Mouse (Mus musculus): ENCODE data around the gene B3gat1. TPM values are rescaled to one million over a fixed set of nuclear protein-coding genes. Genes with fewer than 3 reads are reported as not detected.
A peak's percentile ranks its signal among the peaks of the same experiment; 100 is the strongest.

Gene B3gat1
- polyA plus RNA-seq (2012; rRNA removed) (0.01 and 0.15 TPM in 2 replicates), polyA plus RNA-seq (2014; fragmentation: Nextera tagmentation; extraction: Ambion mirVana) (not detected in 2 replicates)

- no peak within 1 kb of the TSS for H3K9ac ChIP-seq (replicated peaks)
- H3K4me1 ChIP-seq (replicated peaks; ENCODE audit: control insufficient read depth in 2 of 2, insufficient read depth in 2 of 2, low read length in 1 of 2), result no peaks in the 10 kb centered on the region
- peak within 1 kb of the TSS in 1 of 2 experiments; percentile 8; a peak in 1 of 4 replicates for H3K4me3 ChIP-seq (ENCODE audit: insufficient read depth in 1 of 2, low read depth in 2 of 2, low read length in 2 of 2)
- H3K27ac ChIP-seq, result no peak within 1 kb of the TSS
- WGBS (ENCODE audit: insufficient replicate concordance), result 2% methylated on average over 37 of the region's 65 CpGs
- TF ChIP-seq EP300 (IDR thresholded peaks at IDR 0.05; ENCODE audit: low read depth) (no peak), CTCF (IDR thresholded peaks at IDR 0.05; ENCODE audit: low read depth) (no peak)
- DNase-seq (ENCODE audit: low read depth in 3 of 3, low spot score in 3 of 3) (no peak), ATAC-seq (ENCODE audit: insufficient read depth) (no peak)
- no peaks in the 10 kb centered on the region for H3K9me3 ChIP-seq (ENCODE audit: control insufficient read depth, low read length)
- H3K36me3 ChIP-seq (replicated peaks; ENCODE audit: control insufficient read depth, insufficient read depth, low read depth), result no peaks in the 10 kb centered on the region
- H3K27me3 ChIP-seq (ENCODE audit: control insufficient read depth, insufficient read depth, low read length), result peaks cover 17% of the 10 kb centered on the region
- 0 out of 2 replicates have a peak within 1 kb of the TSS, but pooled peaks have one; percentile 8 for H3K4me2 ChIP-seq (ENCODE audit: low read depth)
These were observed at the start of gene B3gat1 for GRCm38 (mm10) chr9:26733206-26733891. TSS of gene B3gat1 (plus strand) at chr9:26733728.

DNA sequence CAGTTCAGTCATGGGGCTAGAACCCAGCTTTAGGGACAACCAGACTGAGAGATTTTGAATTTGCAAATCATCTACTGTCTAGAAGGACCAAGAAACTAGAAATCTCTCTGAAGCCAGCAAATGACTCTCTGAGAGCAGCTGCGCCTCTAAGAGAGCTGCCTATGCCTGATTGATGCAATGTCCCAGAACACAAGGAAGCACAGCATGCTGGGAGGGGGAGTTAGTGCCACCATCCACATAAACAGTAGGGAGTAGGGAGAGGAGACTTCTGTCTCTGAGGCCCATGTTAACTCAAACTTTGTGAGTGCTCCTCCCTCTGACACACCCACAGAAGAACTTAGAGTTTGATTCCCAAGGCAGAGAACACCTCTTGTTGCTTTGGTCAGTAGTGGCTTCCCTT is 44.4 kb upstream of the B3gat1 start:
- H3K27me3 ChIP-seq (ENCODE audit: control insufficient read depth, insufficient read depth, low read length), result no peaks in the 10 kb centered on the region
- 54% methylated on average over 1 of the region's 1 CpGs for WGBS (ENCODE audit: insufficient replicate concordance)
- TF ChIP-seq EP300 (IDR thresholded peaks at IDR 0.05; ENCODE audit: low read depth), result no peak
- no peak for TF ChIP-seq CTCF (IDR thresholded peaks at IDR 0.05; ENCODE audit: low read depth)
- no peaks in the 10 kb centered on the region for H3K9me3 ChIP-seq (ENCODE audit: control insufficient read depth, low read length)
- no peaks in the 10 kb centered on the region for H3K36me3 ChIP-seq (replicated peaks; ENCODE audit: control insufficient read depth, insufficient read depth, low read depth)
- H3K9ac ChIP-seq (replicated peaks), result no peak overlapping the region
- ATAC-seq (ENCODE audit: insufficient read depth) (no peak), DNase-seq (ENCODE audit: low read depth in 3 of 3, low spot score in 3 of 3) (no peak)
- H3K4me3 ChIP-seq (ENCODE audit: insufficient read depth in 1 of 2, low read depth in 2 of 2, low read length in 2 of 2), result no peak overlapping the region
- H3K4me1 ChIP-seq (replicated peaks; ENCODE audit: control insufficient read depth in 2 of 2, insufficient read depth in 2 of 2, low read length in 1 of 2), result no peaks in the 10 kb centered on the region
- no peak overlapping the region for H3K4me2 ChIP-seq (ENCODE audit: low read depth)
- H3K27ac ChIP-seq, result no peak overlapping the region

- TF ChIP-seq CTCF (IDR thresholded peaks at IDR 0.05; ENCODE audit: low read depth) (no peak), EP300 (IDR thresholded peaks at IDR 0.05; ENCODE audit: low read depth) (no peak)
- no peak overlapping the region for H3K27ac ChIP-seq
- no peaks in the 10 kb centered on the region for H3K4me1 ChIP-seq (replicated peaks; ENCODE audit: control insufficient read depth in 2 of 2, insufficient read depth in 2 of 2, low read length in 1 of 2)
- H3K36me3 ChIP-seq (replicated peaks; ENCODE audit: control insufficient read depth, insufficient read depth, low read depth), result no peaks in the 10 kb centered on the region
- no peaks in the 10 kb centered on the region for H3K27me3 ChIP-seq (ENCODE audit: control insufficient read depth, insufficient read depth, low read length)
- H3K9ac ChIP-seq (replicated peaks), result no peak overlapping the region
- no peaks in the 10 kb centered on the region for H3K9me3 ChIP-seq (ENCODE audit: control insufficient read depth, low read length)
- no peak overlapping the region for H3K4me2 ChIP-seq (ENCODE audit: low read depth)
- H3K4me3 ChIP-seq (ENCODE audit: insufficient read depth in 1 of 2, low read depth in 2 of 2, low read length in 2 of 2), result no peak overlapping the region
- no peak for DNase-seq (ENCODE audit: low read depth in 3 of 3, low spot score in 3 of 3)
- ATAC-seq (ENCODE audit: insufficient read depth), result no peak
- WGBS (ENCODE audit: insufficient replicate concordance), result 41% methylated on average over 7 of the region's 7 CpGs
These were observed 43.4 kb upstream of the B3gat1 start for GRCm38 (mm10) chr9:26689956-26690698.

DNA sequence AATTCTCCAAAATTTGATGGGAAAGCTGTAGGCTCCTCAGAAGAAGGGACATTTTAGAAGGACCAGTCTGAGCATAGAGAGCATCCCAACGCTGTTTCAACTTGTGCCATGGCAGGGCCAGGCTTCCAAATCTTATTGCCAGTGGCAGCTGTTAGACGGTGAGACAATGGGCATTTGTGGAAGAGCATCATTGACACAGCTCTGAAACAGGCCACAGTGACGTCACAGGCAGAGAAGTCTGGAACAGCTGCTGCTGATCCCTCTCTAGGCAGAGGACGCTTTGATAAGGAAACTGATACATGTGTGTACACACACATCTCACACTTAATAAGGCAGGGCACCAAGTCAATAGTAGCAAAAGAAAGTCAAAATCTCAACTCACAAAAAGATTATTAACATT is 40.9 kb upstream of the B3gat1 start:
- H3K36me3 ChIP-seq (replicated peaks; ENCODE audit: control insufficient read depth, insufficient read depth, low read depth), result no peaks in the 10 kb centered on the region
- H3K4me2 ChIP-seq (ENCODE audit: low read depth), result no peak overlapping the region
- TF ChIP-seq CTCF (IDR thresholded peaks at IDR 0.05; ENCODE audit: low read depth) (no peak), EP300 (IDR thresholded peaks at IDR 0.05; ENCODE audit: low read depth) (no peak)
- WGBS (ENCODE audit: insufficient replicate concordance), result 52% methylated on average over 4 of the region's 4 CpGs
- no peak for DNase-seq (ENCODE audit: low read depth in 3 of 3, low spot score in 3 of 3)
- H3K27ac ChIP-seq, result no peak overlapping the region
- no peak overlapping the region for H3K9ac ChIP-seq (replicated peaks)
- no peaks in the 10 kb centered on the region for H3K4me1 ChIP-seq (replicated peaks; ENCODE audit: control insufficient read depth in 2 of 2, insufficient read depth in 2 of 2, low read length in 1 of 2)
- no peak overlapping the region for H3K4me3 ChIP-seq (ENCODE audit: insufficient read depth in 1 of 2, low read depth in 2 of 2, low read length in 2 of 2)
- no peaks in the 10 kb centered on the region for H3K27me3 ChIP-seq (ENCODE audit: control insufficient read depth, insufficient read depth, low read length)
- no peaks in the 10 kb centered on the region for H3K9me3 ChIP-seq (ENCODE audit: control insufficient read depth, low read length)
- ATAC-seq (ENCODE audit: insufficient read depth), result no peak

DNA sequence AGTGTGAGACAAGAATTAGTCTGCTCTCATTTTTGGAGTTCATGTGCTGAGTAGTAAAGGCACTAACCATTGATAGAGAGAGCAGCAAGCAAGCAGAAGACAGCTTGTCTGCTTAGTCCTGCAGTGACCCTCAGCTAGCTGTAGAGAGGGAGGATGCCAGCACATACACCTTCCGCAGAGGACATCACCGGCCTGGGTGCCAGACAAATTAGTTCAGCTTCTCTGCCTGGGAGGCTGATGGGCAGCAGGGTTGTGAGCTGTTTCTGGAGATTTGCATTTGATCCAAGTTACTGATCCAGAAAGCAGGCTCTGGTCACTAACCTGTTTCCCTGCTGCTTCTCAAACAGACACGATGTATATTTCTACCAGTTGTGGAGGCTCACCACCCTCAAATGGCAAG is 38.9 kb upstream of the B3gat1 start:
- WGBS (ENCODE audit: insufficient replicate concordance), result 70% methylated on average over 3 of the region's 3 CpGs
- Histone ChIP-seq H3K4me3 (ENCODE audit: insufficient read depth in 1 of 2, low read depth in 2 of 2, low read length in 2 of 2) (no peak overlapping the region), H3K9ac (replicated peaks) (no peak overlapping the region), H3K9me3 (ENCODE audit: control insufficient read depth, low read length) (no peaks in the 10 kb centered on the region), H3K27me3 (ENCODE audit: control insufficient read depth, insufficient read depth, low read length) (no peaks in the 10 kb centered on the region), H3K4me2 (ENCODE audit: low read depth) (no peak overlapping the region), H3K36me3 (replicated peaks; ENCODE audit: control insufficient read depth, insufficient read depth, low read depth) (no peaks in the 10 kb centered on the region), H3K27ac (no peak overlapping the region), H3K4me1 (replicated peaks; ENCODE audit: control insufficient read depth in 2 of 2, insufficient read depth in 2 of 2, low read length in 1 of 2) (no peaks in the 10 kb centered on the region)
- no peak for ATAC-seq (ENCODE audit: insufficient read depth)
- no peak for DNase-seq (ENCODE audit: low read depth in 3 of 3, low spot score in 3 of 3)
- TF ChIP-seq CTCF (IDR thresholded peaks at IDR 0.05; ENCODE audit: low read depth) (no peak), EP300 (IDR thresholded peaks at IDR 0.05; ENCODE audit: low read depth) (no peak)

Measured in liver, embryonic 14.5 days (tissue).